Mouse (Mus musculus) thymus, postnatal 4 days (tissue): ENCODE data around the gene Scn5a.

Experiments used
- DNase-seq: peaks from one replicate; pipeline ENCODE4 v3.0.0; 2021

The Scn5a gene

DNA sequence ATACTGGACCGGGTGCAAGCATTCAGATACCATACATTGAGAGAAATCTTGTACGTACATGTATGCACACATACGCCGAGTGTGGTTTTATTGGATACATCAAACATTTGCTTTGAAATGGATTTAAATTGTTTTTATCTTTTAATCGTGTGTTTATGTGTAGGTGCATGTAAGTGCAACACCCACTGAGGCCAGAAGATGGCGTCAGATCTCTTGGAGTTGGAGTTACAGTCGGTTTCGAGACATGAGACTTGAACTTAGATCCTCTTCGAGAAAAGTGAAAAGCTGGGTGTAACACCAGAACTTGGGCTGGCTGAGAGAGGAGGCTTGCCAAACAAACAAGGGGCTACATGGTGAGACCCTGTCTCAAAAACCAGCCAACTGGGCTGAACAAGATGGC, 75.2 kb downstream of the Scn5a start:
- no peak for DNase-seq

- DNase-seq, result no peak
Measured at GRCm38 (mm10) chr9:119498885-119499284, 79.9 kb downstream of the Scn5a start.

GRCm38 (mm10) chr9:119498247-119498607, 80.6 kb downstream of the Scn5a start:
- DNase-seq, result no peak

DNA sequence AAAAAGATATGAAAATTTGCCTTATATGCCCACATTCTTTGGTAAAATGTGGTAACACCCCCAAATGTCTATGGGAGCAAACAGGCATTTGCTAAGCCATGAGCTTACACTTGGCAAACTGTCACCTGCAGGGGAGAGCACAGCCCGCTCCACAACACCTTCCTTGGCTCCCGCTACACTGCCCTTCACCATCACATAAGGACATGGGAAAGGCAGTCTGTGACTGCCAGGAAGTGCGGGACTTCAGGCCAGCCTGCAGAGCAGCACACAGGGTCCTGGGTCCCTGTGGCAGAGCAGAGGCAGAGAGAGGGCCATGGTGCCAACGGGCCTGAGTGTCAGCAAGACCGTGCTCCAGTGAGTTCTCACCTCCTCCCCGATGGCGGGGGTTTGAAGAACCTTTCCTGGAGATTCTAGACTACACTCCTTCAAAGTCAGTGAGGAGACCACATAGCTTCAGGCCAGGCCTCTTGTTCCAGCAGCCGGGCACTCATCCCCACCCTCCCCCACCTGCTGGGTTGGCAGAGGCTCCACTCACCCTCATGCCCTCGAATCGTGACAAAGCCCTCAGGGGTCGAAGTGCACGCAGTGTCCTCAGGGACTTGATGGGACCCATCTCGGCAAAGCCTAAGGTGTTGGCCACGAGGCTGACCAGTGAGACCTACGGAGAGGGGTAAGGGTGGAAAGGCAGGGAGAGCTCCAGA, 81.1 kb downstream of the Scn5a start:
- no peak for DNase-seq

DNA sequence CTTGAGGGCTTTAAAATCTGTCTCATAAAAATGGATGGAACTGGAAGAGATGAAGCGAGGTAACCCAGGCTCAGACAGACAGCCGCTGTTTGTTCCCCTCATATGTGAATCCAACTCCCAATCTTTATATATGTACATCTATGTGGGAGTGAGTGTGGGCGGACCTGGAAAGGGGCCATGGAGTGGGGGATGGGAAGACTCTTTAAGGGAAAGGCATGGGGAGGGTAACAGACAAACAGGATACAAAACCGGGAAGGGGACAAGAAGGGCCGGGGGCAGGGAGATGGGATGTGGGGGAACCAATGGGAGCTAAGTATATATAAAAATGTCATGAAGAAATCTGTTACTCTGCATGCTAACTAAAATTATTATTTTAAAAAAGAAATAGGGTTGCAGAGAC, 81.9 kb downstream of the Scn5a start:
- DNase-seq, result no peak

DNA sequence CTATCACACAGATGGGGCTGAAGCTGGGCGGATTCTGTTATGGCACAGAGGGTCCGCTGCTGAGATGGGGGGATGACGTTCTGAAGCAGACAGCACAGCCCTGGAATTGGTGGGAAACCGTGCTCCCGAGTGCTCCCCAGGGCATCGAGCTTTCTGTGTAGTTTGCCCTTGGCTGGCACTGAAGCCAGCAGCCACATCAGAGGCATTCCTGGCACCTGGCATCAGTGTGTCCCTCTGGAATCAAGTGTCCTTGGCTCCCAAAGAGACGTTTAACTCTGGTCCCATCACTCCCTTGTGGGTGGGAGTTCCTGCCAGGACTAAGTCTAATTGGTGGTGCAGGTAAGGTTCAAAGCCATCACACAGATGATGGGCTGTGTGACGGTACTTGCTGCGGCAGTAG, 82.5 kb downstream of the Scn5a start:
- no peak for DNase-seq

DNA sequence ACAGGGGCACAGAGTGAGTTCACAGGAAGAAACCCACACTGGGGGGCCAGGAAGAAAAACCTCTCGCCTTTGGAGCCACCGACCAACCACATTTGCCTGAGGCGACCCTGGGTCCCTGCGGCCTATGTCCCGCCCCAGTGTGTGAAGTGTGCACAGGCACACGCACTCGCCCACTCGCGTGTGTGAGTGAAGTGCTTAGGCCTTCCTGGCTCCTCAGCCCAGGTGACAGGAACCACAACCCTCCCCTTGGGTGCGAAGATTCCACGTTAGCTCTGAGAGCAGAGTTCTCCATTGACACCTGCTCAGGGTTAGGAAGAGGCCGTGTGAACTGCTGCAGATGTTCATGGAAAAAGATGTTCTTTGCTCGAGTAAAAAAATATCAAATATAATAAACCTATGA, 93.9 kb downstream of the Scn5a start:
- DNase-seq, result no peak

DNA sequence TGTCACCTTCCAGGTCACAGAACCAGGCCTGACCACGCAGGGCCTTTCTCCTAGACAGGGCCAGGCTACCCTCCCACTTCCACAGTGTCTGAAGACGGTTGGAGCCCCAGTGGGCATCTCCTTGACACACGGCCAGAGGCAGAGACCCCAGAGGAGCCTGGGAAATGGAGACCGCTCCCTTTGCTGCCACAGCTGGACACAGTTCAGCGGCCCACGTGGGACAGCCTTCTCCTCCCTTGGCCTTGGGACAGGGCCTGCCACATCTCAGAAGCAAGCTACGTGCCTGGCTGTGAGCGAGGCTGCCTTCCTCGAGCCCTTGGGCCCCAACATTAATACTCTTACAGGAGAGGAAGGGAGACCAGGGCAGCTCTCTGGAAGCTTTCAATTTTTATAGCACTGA, 94.4 kb downstream of the Scn5a start:
- DNase-seq, result no peak

- DNase-seq, result peak; percentile 55
Measured at GRCm38 (mm10) chr9:119483554-119484353, 95.1 kb downstream of the Scn5a start.

DNA sequence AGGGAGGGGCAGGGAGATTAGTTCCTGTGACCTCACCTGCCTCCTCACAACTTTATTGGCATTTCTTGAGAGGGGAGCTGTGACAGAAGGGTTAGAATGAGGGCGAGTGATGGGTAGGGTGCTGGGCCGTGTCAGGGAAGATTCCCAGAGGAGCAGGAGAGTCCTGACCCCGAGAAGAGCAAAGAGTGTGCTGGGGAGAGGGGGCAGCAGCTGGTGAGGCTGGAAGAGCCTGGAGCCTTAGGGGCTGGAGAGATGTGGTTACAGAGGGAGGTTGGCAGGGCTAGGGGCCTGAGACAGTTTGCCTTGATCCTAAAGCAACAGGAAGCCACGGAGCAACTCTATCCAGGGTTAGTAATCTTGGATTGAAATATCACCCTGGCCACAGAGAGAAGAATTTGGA, 97.2 kb downstream of the Scn5a start:
- DNase-seq, result no peak

GRCm38 (mm10) chr9:119479297-119479696, 99.5 kb downstream of the Scn5a start:
- DNase-seq, result no peak

DNA sequence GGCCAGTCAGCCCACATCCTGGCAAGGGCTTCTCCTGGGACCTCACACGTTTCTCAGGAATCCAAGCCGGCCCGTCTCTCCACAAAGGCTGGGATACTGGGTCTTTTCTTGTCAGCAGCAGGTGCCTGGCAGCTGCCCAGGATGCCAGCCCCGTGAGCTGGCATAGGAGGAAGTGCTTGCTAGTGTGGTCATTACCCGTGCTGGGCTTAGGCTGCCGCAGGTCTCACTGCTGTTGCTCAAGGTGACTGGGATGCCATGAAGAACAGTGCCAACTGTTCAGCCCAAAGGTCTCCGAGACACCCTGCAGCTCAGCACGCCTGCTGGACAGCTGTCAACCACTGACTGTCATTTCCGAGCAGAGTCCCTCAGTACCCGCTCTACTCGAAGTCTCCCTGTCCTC, 100.5 kb downstream of the Scn5a start:
- no peak for DNase-seq

GRCm38 (mm10) chr9:119477754-119478153, 101.1 kb downstream of the Scn5a start:
- DNase-seq, result no peak

GRCm38 (mm10) chr9:119474717-119475611, 103.9 kb downstream of the Scn5a start:
- DNase-seq, result no peak

GRCm38 (mm10) chr9:119473608-119474164, 105.1 kb downstream of the Scn5a start:
- no peak for DNase-seq

- no peak for DNase-seq
Measured at GRCm38 (mm10) chr9:119473011-119473410, 105.8 kb downstream of the Scn5a start.

- DNase-seq, result no peak
Measured at GRCm38 (mm10) chr9:119472412-119472918, 106.4 kb downstream of the Scn5a start.

GRCm38 (mm10) chr9:119469691-119470353, 109.0 kb downstream of the Scn5a start:
- peak; percentile 16 for DNase-seq

- peak; percentile 59 for DNase-seq
Measured at GRCm38 (mm10) chr9:119465595-119465994, 113.2 kb downstream of the Scn5a start.

- peak; percentile 80 for DNase-seq
Measured at GRCm38 (mm10) chr9:119465056-119465455, 113.8 kb downstream of the Scn5a start.

- peak; percentile 83 for DNase-seq
Measured at GRCm38 (mm10) chr9:119460410-119460809, 118.4 kb downstream of the Scn5a start.

GRCm38 (mm10) chr9:119457122-119457521, 121.7 kb downstream of the Scn5a start:
- no peak for DNase-seq
